Mouse (Mus musculus): ENCODE data around the gene Uso1. TPM values are rescaled to one million over a fixed set of nuclear protein-coding genes. Genes with fewer than 3 reads are reported as not detected.
"Not testable (repeated sequence)": the region's sequence is repeated elsewhere in the genome, so short reads cannot be mapped to it uniquely, and the experiment has no call there.

Gene Uso1
- polyA plus RNA-seq, 1 experiment from 2014 or later = 61.5 TPM

DNA sequence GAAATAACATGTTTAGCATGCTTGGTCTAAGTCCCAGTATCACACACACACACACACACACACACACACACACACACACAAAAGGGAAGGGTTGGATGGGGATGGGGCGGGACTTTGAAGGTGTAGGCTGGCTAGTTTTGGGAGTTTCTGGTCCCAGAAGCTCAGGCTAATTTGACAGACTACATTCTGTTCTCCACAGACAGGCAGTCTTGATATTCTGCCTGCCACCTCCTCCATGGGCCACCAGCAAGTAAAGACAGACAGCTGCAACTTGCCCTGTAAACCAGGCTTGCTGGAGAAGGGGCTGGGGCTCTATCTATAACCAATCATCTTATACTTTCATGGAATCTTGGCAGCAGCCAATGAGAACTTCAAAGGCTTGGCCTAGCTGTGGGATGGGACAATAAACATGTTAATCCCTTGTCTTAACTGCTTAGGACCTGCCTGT lies 8.4 kb upstream of the Uso1 start:
- Histone ChIP-seq H3K36me3 (ENCODE audit: control insufficient read depth, insufficient read depth) (no peaks in the 10 kb centered on the region; the same call in 1 of the 2 replicates), H3K4me1 (replicated peaks; ENCODE audit: control insufficient read depth, insufficient read depth, low read length) (no peaks in the 10 kb centered on the region), H3K27ac (ENCODE audit: low read depth, low read length) (no peak overlapping the region), H3K27me3 (replicated peaks; ENCODE audit: control insufficient read depth, insufficient read depth, low read length) (no peaks in the 10 kb centered on the region), H3K4me2 (replicated peaks; ENCODE audit: low read depth) (no peak overlapping the region), H3K9me3 (ENCODE audit: control insufficient read depth) (no peaks in the 10 kb centered on the region), H3K9ac (ENCODE audit: low read depth, low read length) (no peak overlapping the region), H3K4me3 (ENCODE audit: low read depth, low read length) (no peak overlapping the region)
- ATAC-seq = no peak
- TF ChIP-seq CTCF (IDR thresholded peaks at IDR 0.05; ENCODE audit: low read depth) = no peak
- 100% methylated on average over 1 of the region's 1 CpGs for WGBS

DNA sequence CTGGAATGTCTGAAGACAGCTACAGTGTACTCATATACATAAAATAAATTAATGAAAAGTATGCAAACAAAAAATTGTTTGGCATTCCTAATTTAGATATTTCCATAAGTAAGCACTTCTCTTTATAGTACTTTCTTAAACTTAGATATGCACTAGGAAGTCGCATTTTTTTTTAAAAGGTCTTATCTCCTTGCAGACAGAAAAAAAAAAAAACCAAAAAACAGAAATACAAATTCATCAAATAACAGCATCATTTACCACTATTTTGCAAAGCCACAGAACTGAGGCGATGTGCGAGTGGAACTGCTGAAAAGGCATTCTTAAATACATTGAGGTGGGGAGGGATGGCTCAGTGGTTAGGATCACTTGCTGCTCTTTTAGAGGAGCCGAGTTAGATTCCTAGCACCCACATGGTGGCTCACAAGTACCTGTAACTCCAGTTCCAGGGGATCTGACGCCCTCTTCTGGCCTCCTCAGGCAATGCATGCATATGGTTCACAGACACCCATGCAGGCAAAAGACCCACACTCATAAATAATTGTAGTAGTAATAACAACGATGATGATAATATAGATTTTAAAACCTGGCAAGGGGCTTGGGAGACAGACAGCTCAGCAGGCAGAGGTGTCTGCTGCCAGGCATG lies 7.6 kb upstream of the Uso1 start:
- Histone ChIP-seq H3K27me3 (replicated peaks; ENCODE audit: control insufficient read depth, insufficient read depth, low read length) (no peaks in the 10 kb centered on the region), H3K4me3 (ENCODE audit: low read depth, low read length) (no peak overlapping the region), H3K27ac (ENCODE audit: low read depth, low read length) (no peak overlapping the region), H3K4me2 (replicated peaks; ENCODE audit: low read depth) (no peak overlapping the region), H3K9me3 (ENCODE audit: control insufficient read depth) (no peaks in the 10 kb centered on the region), H3K9ac (ENCODE audit: low read depth, low read length) (no peak overlapping the region), H3K4me1 (replicated peaks; ENCODE audit: control insufficient read depth, insufficient read depth, low read length) (no peaks in the 10 kb centered on the region), H3K36me3 (ENCODE audit: control insufficient read depth, insufficient read depth) (no peaks in the 10 kb centered on the region; the same call in 1 of the 2 replicates)
- no peak for TF ChIP-seq CTCF (IDR thresholded peaks at IDR 0.05; ENCODE audit: low read depth)
- 90% methylated on average over 6 of the region's 6 CpGs for WGBS
- no peak for ATAC-seq

DNA sequence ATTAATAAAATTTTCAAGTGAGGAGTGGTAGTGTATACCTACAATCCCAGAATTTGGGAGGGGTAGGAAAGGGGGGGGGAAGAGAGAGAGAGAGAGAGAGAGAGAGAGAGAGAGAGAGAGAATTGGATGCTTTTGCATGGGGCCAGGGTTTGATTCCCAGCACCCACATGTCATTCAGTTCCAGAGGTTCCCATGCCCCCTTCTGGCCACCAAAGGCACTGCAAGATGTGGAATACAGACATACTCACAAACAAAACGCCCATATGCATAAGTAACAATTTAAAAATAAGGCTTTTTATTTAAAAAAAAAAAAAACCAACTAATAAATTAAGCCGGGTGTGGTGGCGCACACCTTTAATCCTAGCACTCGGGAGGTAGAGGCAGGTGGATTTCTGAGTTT lies 5.6 kb upstream of the Uso1 start:
- peak; percentile 25; the same call in 1 of the 2 replicates for TF ChIP-seq CTCF (IDR thresholded peaks at IDR 0.05; ENCODE audit: low read depth)
- H3K9ac ChIP-seq (ENCODE audit: low read depth, low read length) = no peak overlapping the region
- no peak overlapping the region for H3K27ac ChIP-seq (ENCODE audit: low read depth, low read length)
- H3K36me3 ChIP-seq (ENCODE audit: control insufficient read depth, insufficient read depth) = no peaks in the 10 kb centered on the region; the same call in 1 of the 2 replicates
- no peak overlapping the region for H3K4me3 ChIP-seq (ENCODE audit: low read depth, low read length)
- no peak for ATAC-seq
- no peaks in the 10 kb centered on the region for H3K27me3 ChIP-seq (replicated peaks; ENCODE audit: control insufficient read depth, insufficient read depth, low read length)
- no peaks in the 10 kb centered on the region for H3K9me3 ChIP-seq (ENCODE audit: control insufficient read depth)
- no peaks in the 10 kb centered on the region for H3K4me1 ChIP-seq (replicated peaks; ENCODE audit: control insufficient read depth, insufficient read depth, low read length)
- 93% methylated on average over 4 of the region's 4 CpGs for WGBS
- no peak overlapping the region for H3K4me2 ChIP-seq (replicated peaks; ENCODE audit: low read depth)

DNA sequence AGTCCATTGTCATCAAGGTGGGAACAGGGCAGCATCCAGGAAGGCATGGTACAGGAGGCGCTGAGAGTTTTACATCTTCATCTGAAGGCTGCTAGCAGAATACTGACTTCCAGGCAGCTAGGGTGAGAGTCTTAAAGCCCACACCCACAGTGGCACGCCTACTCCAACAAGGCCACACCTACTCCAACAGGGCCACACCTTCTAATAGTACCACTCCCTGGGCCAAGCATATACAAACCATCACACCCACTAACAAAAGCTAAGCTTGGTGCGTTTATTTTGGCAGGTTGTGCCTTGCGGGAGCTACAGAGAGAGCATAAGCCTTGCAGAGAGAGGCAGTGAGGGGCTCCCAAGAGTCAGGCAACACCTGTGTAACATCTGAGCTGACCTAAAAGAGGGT lies 4.7 kb upstream of the Uso1 start:
- H3K27me3 ChIP-seq (replicated peaks; ENCODE audit: control insufficient read depth, insufficient read depth, low read length); H3K36me3 ChIP-seq (ENCODE audit: control insufficient read depth, insufficient read depth); H3K4me2 ChIP-seq (replicated peaks; ENCODE audit: low read depth); ATAC-seq; H3K9ac ChIP-seq (ENCODE audit: low read depth, low read length); H3K27ac ChIP-seq (ENCODE audit: low read depth, low read length); H3K4me3 ChIP-seq (ENCODE audit: low read depth, low read length); H3K4me1 ChIP-seq (replicated peaks; ENCODE audit: control insufficient read depth, insufficient read depth, low read length); H3K9me3 ChIP-seq (ENCODE audit: control insufficient read depth): not testable (repeated sequence)
- 56% methylated on average over 4 of the region's 4 CpGs for WGBS

DNA sequence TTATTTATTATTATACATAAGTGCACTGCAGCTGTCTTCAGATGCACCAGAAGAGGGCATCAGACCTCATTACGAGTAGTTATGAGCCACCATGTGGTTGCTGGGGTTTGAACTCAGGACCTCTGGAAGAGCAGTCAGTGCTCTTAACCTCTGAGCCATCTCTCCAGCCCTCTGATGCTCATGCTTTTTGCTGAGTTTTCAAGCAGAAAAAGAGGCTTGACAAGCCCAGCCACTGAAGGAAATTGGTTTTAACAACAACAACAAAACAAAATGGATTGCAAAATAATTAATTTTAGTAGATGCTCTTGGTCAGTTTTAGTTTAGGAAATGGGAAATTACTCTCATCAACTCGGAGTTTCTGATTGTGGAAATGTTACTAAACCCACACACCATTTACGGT lies 2.8 kb upstream of the Uso1 start:
- Histone ChIP-seq H3K27me3 (replicated peaks; ENCODE audit: control insufficient read depth, insufficient read depth, low read length) (no peaks in the 10 kb centered on the region), H3K4me3 (ENCODE audit: low read depth, low read length) (no peak overlapping the region), H3K4me1 (replicated peaks; ENCODE audit: control insufficient read depth, insufficient read depth, low read length) (0 out of 2 replicates have a peak, but pooled peaks cover 4% of the 10 kb centered on the region), H3K36me3 (ENCODE audit: control insufficient read depth, insufficient read depth) (no peaks in the 10 kb centered on the region; the same call in 1 of the 2 replicates), H3K9ac (ENCODE audit: low read depth, low read length) (no peak overlapping the region), H3K27ac (ENCODE audit: low read depth, low read length) (no peak overlapping the region), H3K4me2 (replicated peaks; ENCODE audit: low read depth) (no peak overlapping the region), H3K9me3 (ENCODE audit: control insufficient read depth) (no peaks in the 10 kb centered on the region)
- ATAC-seq = no peak
- WGBS = 83% methylated on average over 3 of the region's 3 CpGs
- 0 out of 2 replicates have a peak, but pooled peaks have one; percentile 21 for TF ChIP-seq CTCF (IDR thresholded peaks at IDR 0.05; ENCODE audit: low read depth)

DNA sequence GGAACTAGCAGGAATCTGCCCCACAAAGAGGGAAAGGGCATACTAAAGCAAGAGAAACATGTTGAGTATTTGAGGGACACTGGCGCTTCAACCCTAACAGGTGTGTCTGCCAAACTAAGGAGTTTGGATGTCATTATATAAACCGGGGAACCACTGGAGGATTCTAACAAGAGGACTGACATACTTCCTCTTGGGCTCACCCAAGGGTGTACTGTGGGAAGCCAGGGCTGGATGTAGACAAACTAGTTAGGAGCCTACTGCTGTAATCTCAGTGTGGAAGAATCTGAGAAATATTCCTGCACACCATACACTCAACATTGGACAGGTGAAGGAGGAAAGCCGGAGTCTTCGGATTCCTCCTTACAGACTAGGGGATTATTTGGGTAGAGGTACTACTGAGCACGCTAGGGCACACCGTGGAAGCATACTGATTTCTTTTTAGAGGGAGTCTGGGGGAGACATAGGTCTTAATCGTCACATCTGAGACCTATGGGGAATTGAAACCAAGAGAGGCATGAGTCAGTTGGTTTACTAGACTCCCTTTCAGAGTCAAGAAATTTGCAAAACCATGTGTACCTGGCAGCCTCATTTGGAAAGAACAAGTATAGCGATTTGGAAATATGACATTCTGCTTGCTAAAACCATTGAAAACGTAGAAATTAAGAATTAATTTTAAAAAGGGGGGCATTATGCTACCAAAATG lies 1.1 kb upstream of the Uso1 start:
- Histone ChIP-seq H3K4me1 (replicated peaks; ENCODE audit: control insufficient read depth, insufficient read depth, low read length) (0 out of 2 replicates have a peak, but pooled peaks cover 4% of the 10 kb centered on the region), H3K36me3 (ENCODE audit: control insufficient read depth, insufficient read depth) (no peaks in the 10 kb centered on the region; the same call in 1 of the 2 replicates), H3K27me3 (replicated peaks; ENCODE audit: control insufficient read depth, insufficient read depth, low read length) (no peaks in the 10 kb centered on the region), H3K4me2 (replicated peaks; ENCODE audit: low read depth) (peak overlapping the region; percentile 71), H3K9me3 (ENCODE audit: control insufficient read depth) (no peaks in the 10 kb centered on the region), H3K27ac (ENCODE audit: low read depth, low read length) (no peak overlapping the region), H3K9ac (ENCODE audit: low read depth, low read length) (no peak overlapping the region), H3K4me3 (ENCODE audit: low read depth, low read length) (peak overlapping the region; percentile 80)
- no peak for ATAC-seq
- WGBS = 62% methylated on average over 9 of the region's 9 CpGs
- no peak for TF ChIP-seq CTCF (IDR thresholded peaks at IDR 0.05; ENCODE audit: low read depth)
